Mouse (Mus musculus) MEL (cell line): Measurements from ENCODE around the gene Lcn10. TPM values are rescaled to one million over a fixed set of nuclear protein-coding genes. Genes with fewer than 3 reads are reported as not detected.
A peak's percentile ranks its signal among the peaks of the same experiment; 100 is the strongest.

Experiments used
- DNase-seq: peaks from one replicate; pipeline ENCODE4 v3.0.0; 2011; ENCODE audit warnings: low read depth, low spot score
- H3K27ac ChIP-seq: 2 replicates; pipeline ENCODE4 v1.5.1; 2012; ENCODE audit warnings: low read depth, mild to moderate bottlenecking, control low read depth, low read length, moderate library complexity; ENCODE audit not compliant: control insufficient read depth
- H3K27me3 ChIP-seq, 2 experiments: fragments of 150-350 bp in 1 of 2; sonication (generic) in 1 of 2; 2 replicates each; pipeline ENCODE4 v1.6.1; 2012; ENCODE audit warnings: low read length in 2 of 2, mild to moderate bottlenecking in 2 of 2, improper control_type of control experiment in 1 of 2, moderate library complexity in 1 of 2; ENCODE audit not compliant: insufficient read depth in 2 of 2, control insufficient read depth in 1 of 2
- H3K36me3 ChIP-seq, 2 experiments: 2 replicates each; pipeline ENCODE4 v1.6.1; 2012 to 2014; ENCODE audit warnings: low read length in 2 of 2, improper control_type of control experiment in 1 of 2, inconsistent platforms in 1 of 2, mild to moderate bottlenecking in 1 of 2; ENCODE audit not compliant: insufficient read depth in 2 of 2, control insufficient read depth in 1 of 2
- H3K4me1 ChIP-seq, 2 experiments: fragments of 150-350 bp in 1 of 2; sonication (generic) in 1 of 2; 2 replicates each; pipeline ENCODE4 v1.6.1; 2012; ENCODE audit warnings: low read length in 2 of 2, improper control_type of control experiment in 1 of 2, mild to moderate bottlenecking in 1 of 2; ENCODE audit not compliant: insufficient read depth in 2 of 2, control insufficient read depth in 1 of 2
- H3K4me3 ChIP-seq, 2 experiments: fragments of 150-350 bp in 1 of 2; sonication (generic) in 1 of 2; 2 replicates each; pipeline ENCODE4 v1.5.1; 2012; ENCODE audit warnings: low read depth in 2 of 2, low read length in 2 of 2, mild to moderate bottlenecking in 2 of 2, moderate library complexity in 2 of 2, control low read depth in 1 of 2, improper control_type of control experiment in 1 of 2; ENCODE audit not compliant: control insufficient read depth in 1 of 2, insufficient read depth in 1 of 2
- H3K79me2 ChIP-seq: 2 replicates; pipeline ENCODE4 v1.6.1; 2012; ENCODE audit warnings: mild to moderate bottlenecking, low read length, moderate library complexity; ENCODE audit not compliant: control insufficient read depth, poor library complexity, insufficient read depth
- H3K9ac ChIP-seq: 2 replicates; pipeline ENCODE4 v1.6.1; 2012; ENCODE audit warnings: low read depth, mild to moderate bottlenecking, control low read depth, low read length, moderate library complexity; ENCODE audit not compliant: control insufficient read depth, poor library complexity, severe bottlenecking
- H3K9me3 ChIP-seq: fragments of 150-350 bp; sonication (generic); replicated peaks from 2 replicates; pipeline ENCODE4 v1.6.1; 2012; ENCODE audit warnings: mild to moderate bottlenecking, low read length, improper control_type of control experiment, moderate library complexity; ENCODE audit not compliant: insufficient read depth
- CTCF ChIP-seq, 3 experiments: IDR thresholded peaks in 2 of 3; conservative IDR thresholded peaks in 1 of 3; 2 replicates each; pipeline ENCODE4 v1.5.1; 2011 to 2012; ENCODE audit warnings: low read length in 3 of 3, low read depth in 2 of 3, mild to moderate bottlenecking in 2 of 3, improper control_type of control experiment in 1 of 3, inconsistent platforms in 1 of 3, mixed read lengths in 1 of 3, moderate library complexity in 1 of 3; ENCODE audit not compliant: control insufficient read depth in 1 of 3, insufficient read depth in 1 of 3, poor library complexity in 1 of 3, severe bottlenecking in 1 of 3
- GATA1 ChIP-seq: IDR thresholded peaks from 2 replicates; pipeline ENCODE4 v1.6.1; 2011; ENCODE audit warnings: low read depth, low read length, improper control_type of control experiment
- HCFC1 ChIP-seq: IDR thresholded peaks from 2 replicates; pipeline ENCODE4 v1.6.1; 2012; ENCODE audit warnings: low read depth, mild to moderate bottlenecking, inconsistent platforms, low read length, improper control_type of control experiment, moderate library complexity
- KAT2A ChIP-seq: conservative IDR thresholded peaks from 2 replicates; pipeline ENCODE4 v1.6.1; 2012; ENCODE audit warnings: low read depth, low read length, improper control_type of control experiment, inconsistent platforms
- MEF2A ChIP-seq: IDR thresholded peaks from 2 replicates; pipeline ENCODE4 v1.6.1; 2014; ENCODE audit warnings: low read depth, mild to moderate bottlenecking, inconsistent platforms, low read length, improper control_type of control experiment; ENCODE audit not compliant: poor library complexity, insufficient replicate concordance, severe bottlenecking; ENCODE audit errors: extremely low read depth
- MYB ChIP-seq: IDR thresholded peaks from 2 replicates; pipeline ENCODE4 v1.6.1; 2011; ENCODE audit warnings: mild to moderate bottlenecking, low read depth, low read length, improper control_type of control experiment
- NRF1 ChIP-seq: IDR thresholded peaks from 2 replicates; pipeline ENCODE4 v1.6.1; 2014; ENCODE audit warnings: low read depth, mild to moderate bottlenecking, inconsistent platforms, low read length, improper control_type of control experiment, moderate library complexity; ENCODE audit not compliant: poor library complexity, insufficient read depth, severe bottlenecking
- RAD21 ChIP-seq: IDR thresholded peaks from 2 replicates; pipeline ENCODE4 v1.6.1; 2011; ENCODE audit warnings: mild to moderate bottlenecking, low read depth, low read length, improper control_type of control experiment
- SIN3A ChIP-seq: IDR thresholded peaks from 2 replicates; pipeline ENCODE4 v1.6.1; 2012; ENCODE audit warnings: low read length, improper control_type of control experiment, inconsistent platforms
- SMC3 ChIP-seq: IDR thresholded peaks from 2 replicates; pipeline ENCODE4 v1.6.1; 2011; ENCODE audit warnings: low read depth, low read length, improper control_type of control experiment
- USF2 ChIP-seq, 2 experiments: IDR thresholded peaks; 2 replicates each; pipeline ENCODE4 v1.6.1; 2011 to 2012; ENCODE audit warnings: improper control_type of control experiment in 2 of 2, low read length in 2 of 2, borderline replicate concordance in 1 of 2, inconsistent platforms in 1 of 2, low read depth in 1 of 2, mild to moderate bottlenecking in 1 of 2; ENCODE audit not compliant: insufficient read depth in 1 of 2
- ZKSCAN1 ChIP-seq: IDR thresholded peaks from 2 replicates; pipeline ENCODE4 v1.6.1; 2012; ENCODE audit warnings: low read depth, mild to moderate bottlenecking, inconsistent platforms, low read length, improper control_type of control experiment, moderate library complexity
- polyA plus RNA-seq, 2 experiments: library from polyadenylated mRNA; stranded (reverse) in 1 of 2; unstranded in 1 of 2; fragments of >175 nt in 1 of 2; fragments of >200 nt in 1 of 2; gene quantifications; 2 replicates each; pipeline versions ENCODE4 v1.2.1 to v1.2.4; 2012; ENCODE audit warnings: low replicate concordance in 2 of 2, low read depth in 1 of 2; ENCODE audit not compliant: insufficient read length in 2 of 2, insufficient read depth in 1 of 2, missing spikeins in 1 of 2
- total RNA-seq: library from RNA; depleted of rRNA; stranded (reverse); fragments of 300-350 nt; gene quantifications from 2 replicates; pipeline ENCODE4 v1.2.3, GENCODE M21; 2012

Gene Lcn10
- total and polyA plus RNA-seq, 3 experiments: not detected

DNA sequence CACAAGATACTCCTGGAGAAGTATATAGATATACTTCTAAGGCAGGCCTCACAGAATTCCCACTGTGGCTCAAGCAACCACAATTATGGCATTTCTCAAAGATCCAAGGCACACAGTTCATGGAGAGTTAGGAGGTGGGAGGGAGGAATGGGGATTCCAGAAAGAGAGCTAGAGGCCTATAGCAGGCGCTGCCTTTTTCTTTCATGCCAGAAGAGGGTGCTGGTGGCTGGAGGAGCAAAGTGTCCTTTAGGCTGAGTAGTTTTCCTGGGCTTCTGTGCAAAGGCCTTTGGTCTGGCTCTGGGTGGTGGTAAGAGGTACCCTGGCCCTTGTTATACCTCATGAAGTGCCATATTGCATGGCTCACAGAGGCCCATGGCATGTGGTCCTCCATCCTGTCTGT, 48.5 kb upstream of the Lcn10 start:
- H3K27me3 ChIP-seq: peaks cover 0 to 2% of the 10 kb centered on the region in 2 experiments; a peak in 1 of 4 replicates

GRCm38 (mm10) chr2:25639890-25640289, 42.6 kb upstream of the Lcn10 start:
- no peaks in the 10 kb centered on the region for H3K36me3 ChIP-seq
- TF ChIP-seq SIN3A (no peak), SMC3 (peak; percentile 36), RAD21 (peak; percentile 21; the same call in 1 of the 2 replicates), CTCF (IDR thresholded peaks at IDR 0.05 in 2 of 3, conservative IDR thresholded peaks at IDR 0.05 in 1 of 3; ENCODE audit: control insufficient read depth in 1 of 3, insufficient read depth in 1 of 3, low read depth in 2 of 3, low read length in 3 of 3, poor library complexity in 1 of 3, severe bottlenecking in 1 of 3) (peak; percentile 67 to 85 (median 73))
- no peaks in the 10 kb centered on the region for H3K79me2 ChIP-seq
- H3K4me1 ChIP-seq: no peaks in the 10 kb centered on the region
- peaks cover 0 to 4% of the 10 kb centered on the region in 2 experiments; a peak in 1 of 4 replicates for H3K27me3 ChIP-seq
- H3K27ac ChIP-seq: no peak overlapping the region
- H3K4me3 ChIP-seq: no peak overlapping the region
- DNase-seq: peak; percentile 57
- H3K9ac ChIP-seq: no peak overlapping the region
- no peaks in the 10 kb centered on the region for H3K9me3 ChIP-seq

More for the DNA sequence above, 48.5 kb upstream of the Lcn10 start:
- Histone ChIP-seq H3K36me3 (no peaks in the 10 kb centered on the region), H3K27ac (no peak overlapping the region), H3K79me2 (no peaks in the 10 kb centered on the region), H3K4me3 (no peak overlapping the region), H3K4me1 (no peaks in the 10 kb centered on the region), H3K9ac (no peak overlapping the region), H3K9me3 (no peaks in the 10 kb centered on the region)
- no peak for TF ChIP-seq ZKSCAN1
- 0 out of 6 replicates have a peak, but pooled peaks of 1 of the 3 experiments have one; percentile 3 for TF ChIP-seq CTCF (IDR thresholded peaks at IDR 0.05 in 2 of 3, conservative IDR thresholded peaks at IDR 0.05 in 1 of 3; ENCODE audit: control insufficient read depth in 1 of 3, insufficient read depth in 1 of 3, low read depth in 2 of 3, low read length in 3 of 3, poor library complexity in 1 of 3, severe bottlenecking in 1 of 3)
- no peak for TF ChIP-seq USF2 (IDR thresholded peaks at IDR 0.05; ENCODE audit: borderline replicate concordance in 1 of 2, insufficient read depth in 1 of 2, low read depth in 1 of 2, low read length in 2 of 2)
- TF ChIP-seq KAT2A: no peak
- TF ChIP-seq MEF2A: no peak
- no peak for TF ChIP-seq GATA1
- DNase-seq: no peak

- no peak within 1 kb of the TSS for H3K9ac ChIP-seq
Measured at GRCm38 (mm10) chr2:25652902-25653301, 29.6 kb upstream of the Lcn10 start, which contains the start of gene Lcn8. Gene Lcn8, plus strand, starts transcription at chr2:25653120.

More at GRCm38 (mm10) chr2:25652902-25653301, 29.6 kb upstream of the Lcn10 start, which contains the start of gene Lcn8:
- Histone ChIP-seq H3K27me3 (peaks cover 8 to 20% of the 10 kb centered on the region in 2 experiments; a peak in 3 of 4 replicates), H3K9me3 (no peaks in the 10 kb centered on the region), H3K4me1 (no peaks in the 10 kb centered on the region), H3K79me2 (no peaks in the 10 kb centered on the region), H3K27ac (no peak within 1 kb of the TSS), H3K4me3 (no peak within 1 kb of the TSS), H3K36me3 (no peaks in the 10 kb centered on the region)
- DNase-seq: no peak
- TF ChIP-seq USF2 (IDR thresholded peaks at IDR 0.05; ENCODE audit: borderline replicate concordance in 1 of 2, insufficient read depth in 1 of 2, low read depth in 1 of 2, low read length in 2 of 2) (no peak), MYB (no peak), NRF1 (no peak), HCFC1 (no peak)
